Mouse (Mus musculus): ENCODE measurements around the gene Rhbdd3. TPM values are rescaled to one million over a fixed set of nuclear protein-coding genes. Genes with fewer than 3 reads are reported as not detected.

The Rhbdd3 gene
- polyA plus RNA-seq, 1 experiment, result 13.8 TPM

GRCm38 (mm10) chr11:5100283-5100682, 1.6 kb downstream of the Rhbdd3 start:
- no peak overlapping the region for H3K27ac ChIP-seq (ENCODE audit: control insufficient read depth, insufficient read depth, low read depth, low read length, poor library complexity)
- 1% methylated on average over 7 of the region's 7 CpGs for WGBS
- TF ChIP-seq POLR2A (IDR thresholded peaks at IDR 0.05; ENCODE audit: borderline replicate concordance, control insufficient read depth, low read depth, low read length) (no peak), CTCF (IDR thresholded peaks at IDR 0.05; ENCODE audit: control insufficient read depth, insufficient read depth, low read length) (no peak)

GRCm38 (mm10) chr11:5100801-5101200, 2.1 kb downstream of the Rhbdd3 start:
- TF ChIP-seq POLR2A (IDR thresholded peaks at IDR 0.05; ENCODE audit: borderline replicate concordance, control insufficient read depth, low read depth, low read length) (no peak), CTCF (IDR thresholded peaks at IDR 0.05; ENCODE audit: control insufficient read depth, insufficient read depth, low read length) (no peak)
- H3K4me1 ChIP-seq (ENCODE audit: control insufficient read depth, insufficient read depth, low read length), result no peaks in the 10 kb centered on the region; the same call in 1 of the 2 replicates
- no peak overlapping the region for H3K4me3 ChIP-seq (replicated peaks; ENCODE audit: control insufficient read depth, low read depth, low read length)
- no peak overlapping the region for H3K27ac ChIP-seq (ENCODE audit: control insufficient read depth, insufficient read depth, low read depth, low read length, poor library complexity)
- 65% methylated on average over 5 of the region's 5 CpGs for WGBS

More at GRCm38 (mm10) chr11:5100283-5100682, 1.6 kb downstream of the Rhbdd3 start:
- H3K4me3 ChIP-seq (replicated peaks; ENCODE audit: control insufficient read depth, low read depth, low read length), result peak overlapping the region; percentile 88
- no peaks in the 10 kb centered on the region; the same call in 1 of the 2 replicates for H3K4me1 ChIP-seq (ENCODE audit: control insufficient read depth, insufficient read depth, low read length)

DNA sequence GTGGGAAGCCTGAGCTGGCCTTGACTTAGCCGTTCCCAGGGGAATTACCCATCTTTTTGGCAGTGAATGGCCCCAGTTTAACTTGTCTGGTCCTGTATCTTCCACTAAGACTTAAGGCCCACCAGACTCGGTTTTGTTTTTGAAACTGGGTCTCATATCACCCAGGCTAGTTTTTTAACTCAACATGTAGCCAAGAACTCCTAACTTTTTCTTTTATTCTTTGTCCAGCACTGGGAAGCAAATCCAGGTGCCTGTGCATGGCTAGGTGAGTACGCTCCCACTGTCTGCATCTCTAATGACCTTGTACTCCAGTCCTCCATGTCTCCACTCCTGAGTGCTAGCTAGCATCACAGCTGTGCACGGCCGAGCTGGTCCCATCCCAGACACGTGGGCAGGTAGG, 2.9 kb downstream of the Rhbdd3 start:
- Histone ChIP-seq H3K27ac (ENCODE audit: control insufficient read depth, insufficient read depth, low read depth, low read length, poor library complexity) (no peak overlapping the region), H3K4me1 (ENCODE audit: control insufficient read depth, insufficient read depth, low read length) (no peaks in the 10 kb centered on the region; the same call in 1 of the 2 replicates), H3K4me3 (replicated peaks; ENCODE audit: control insufficient read depth, low read depth, low read length) (no peak overlapping the region)
- WGBS, result 86% methylated on average over 6 of the region's 6 CpGs
- TF ChIP-seq POLR2A (IDR thresholded peaks at IDR 0.05; ENCODE audit: borderline replicate concordance, control insufficient read depth, low read depth, low read length) (no peak), CTCF (IDR thresholded peaks at IDR 0.05; ENCODE audit: control insufficient read depth, insufficient read depth, low read length) (no peak)

- no peak overlapping the region for H3K27ac ChIP-seq (ENCODE audit: control insufficient read depth, insufficient read depth, low read depth, low read length, poor library complexity)
These were observed 3.7 kb downstream of the Rhbdd3 start for GRCm38 (mm10) chr11:5102384-5102783.

GRCm38 (mm10) chr11:5103986-5104509, 5.3 kb downstream of the Rhbdd3 start:
- TF ChIP-seq CTCF (IDR thresholded peaks at IDR 0.05; ENCODE audit: control insufficient read depth, insufficient read depth, low read length) (no peak), POLR2A (IDR thresholded peaks at IDR 0.05; ENCODE audit: borderline replicate concordance, control insufficient read depth, low read depth, low read length) (no peak)
- no peak overlapping the region for H3K27ac ChIP-seq (ENCODE audit: control insufficient read depth, insufficient read depth, low read depth, low read length, poor library complexity)
- no peaks in the 10 kb centered on the region; the same call in 1 of the 2 replicates for H3K4me1 ChIP-seq (ENCODE audit: control insufficient read depth, insufficient read depth, low read length)
- H3K4me3 ChIP-seq (replicated peaks; ENCODE audit: control insufficient read depth, low read depth, low read length), result no peak overlapping the region
- 99% methylated on average over 4 of the region's 4 CpGs for WGBS

More at GRCm38 (mm10) chr11:5102384-5102783, 3.7 kb downstream of the Rhbdd3 start:
- Histone ChIP-seq H3K4me3 (replicated peaks; ENCODE audit: control insufficient read depth, low read depth, low read length) (no peak overlapping the region), H3K4me1 (ENCODE audit: control insufficient read depth, insufficient read depth, low read length) (no peaks in the 10 kb centered on the region; the same call in 1 of the 2 replicates)
- WGBS, result 63% methylated on average over 7 of the region's 7 CpGs
- TF ChIP-seq POLR2A (IDR thresholded peaks at IDR 0.05; ENCODE audit: borderline replicate concordance, control insufficient read depth, low read depth, low read length) (no peak), CTCF (IDR thresholded peaks at IDR 0.05; ENCODE audit: control insufficient read depth, insufficient read depth, low read length) (no peak)

DNA sequence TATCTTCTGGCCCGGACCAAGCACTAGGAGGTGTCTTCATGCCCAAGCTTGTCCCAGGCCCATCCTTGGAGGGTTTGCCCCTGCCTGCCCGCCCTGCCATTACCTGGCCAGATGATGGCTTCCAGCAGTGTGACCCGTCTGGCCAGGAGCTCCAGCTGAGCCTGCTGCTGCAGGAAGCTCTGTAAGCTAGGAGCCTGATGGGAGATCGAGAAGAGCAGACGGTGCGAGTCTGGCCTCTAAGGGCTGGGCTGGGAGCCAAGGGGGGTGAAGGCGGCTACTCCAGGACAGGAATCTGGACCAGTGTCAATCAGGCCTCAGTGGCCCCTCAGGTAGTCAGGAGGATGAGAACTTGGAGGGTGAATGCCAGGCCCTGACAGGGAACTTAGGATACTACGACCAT, 10.7 kb downstream of the Rhbdd3 start:
- H3K4me1 ChIP-seq (ENCODE audit: control insufficient read depth, insufficient read depth, low read length), result no peaks in the 10 kb centered on the region
- no peak overlapping the region for H3K27ac ChIP-seq (ENCODE audit: control insufficient read depth, insufficient read depth, low read depth, low read length, poor library complexity)
- H3K4me3 ChIP-seq (replicated peaks; ENCODE audit: control insufficient read depth, low read depth, low read length), result no peak overlapping the region
- 84% methylated on average over 8 of the region's 8 CpGs for WGBS
- TF ChIP-seq POLR2A (IDR thresholded peaks at IDR 0.05; ENCODE audit: borderline replicate concordance, control insufficient read depth, low read depth, low read length) (no peak), CTCF (IDR thresholded peaks at IDR 0.05; ENCODE audit: control insufficient read depth, insufficient read depth, low read length) (no peak)

GRCm38 (mm10) chr11:5113645-5114044, 14.9 kb downstream of the Rhbdd3 start:
- Histone ChIP-seq H3K4me1 (ENCODE audit: control insufficient read depth, insufficient read depth, low read length) (no peaks in the 10 kb centered on the region), H3K27ac (ENCODE audit: control insufficient read depth, insufficient read depth, low read depth, low read length, poor library complexity) (no peak overlapping the region), H3K4me3 (replicated peaks; ENCODE audit: control insufficient read depth, low read depth, low read length) (no peak overlapping the region)
- WGBS, result 78% methylated on average over 7 of the region's 7 CpGs
- TF ChIP-seq CTCF (IDR thresholded peaks at IDR 0.05; ENCODE audit: control insufficient read depth, insufficient read depth, low read length), result no peak
- TF ChIP-seq POLR2A (IDR thresholded peaks at IDR 0.05; ENCODE audit: borderline replicate concordance, control insufficient read depth, low read depth, low read length), result no peak

- no peak overlapping the region for H3K27ac ChIP-seq (ENCODE audit: control insufficient read depth, insufficient read depth, low read depth, low read length, poor library complexity)
- H3K4me3 ChIP-seq (replicated peaks; ENCODE audit: control insufficient read depth, low read depth, low read length), result no peak overlapping the region
- TF ChIP-seq CTCF (IDR thresholded peaks at IDR 0.05; ENCODE audit: control insufficient read depth, insufficient read depth, low read length) (peak; percentile 100), POLR2A (IDR thresholded peaks at IDR 0.05; ENCODE audit: borderline replicate concordance, control insufficient read depth, low read depth, low read length) (no peak)
- H3K4me1 ChIP-seq (ENCODE audit: control insufficient read depth, insufficient read depth, low read length), result no peaks in the 10 kb centered on the region
- WGBS, result 30% methylated on average over 13 of the region's 13 CpGs
These were observed 16.3 kb downstream of the Rhbdd3 start for GRCm38 (mm10) chr11:5114931-5115581.

Data from bone marrow, adult 2 months (tissue).